ENCODE assay signal across 8 mouse cellular contexts in genomic region chr12:4592025-4592424, GRCm38 (mm10). TPM values are rescaled to one million over a fixed set of nuclear protein-coding genes. Genes with fewer than 3 reads are reported as not detected.
DNase-seq lines count a peak whose midpoint lies in the region; ATAC-seq lines count a peak whose summit lies in the region.

No protein-coding gene starts in this region.

- no peak overlapping the region for H3K27ac ChIP-seq in lung, embryonic 16.5 days (ENCODE audit: low read length)
- no peak overlapping the region for H3K27ac ChIP-seq in intestine, embryonic 15.5 days
- H3K27ac ChIP-seq in neural tube, embryonic 14.5 days (ENCODE audit: low read depth, low read length), result no peak overlapping the region

- H3K4me3 ChIP-seq in lung, embryonic 16.5 days (ENCODE audit: low read length), result peak overlapping the region; percentile 93
- H3K4me3 ChIP-seq in intestine, embryonic 15.5 days (replicated peaks), result peak overlapping the region; percentile 96
- no peak overlapping the region for H3K4me3 ChIP-seq in neural tube, embryonic 14.5 days (ENCODE audit: low read depth, low read length)

- peaks cover 7% of the 10 kb centered on the region for H3K4me1 ChIP-seq in lung, embryonic 16.5 days (replicated peaks; ENCODE audit: control insufficient read depth, insufficient read depth, low read length)
- peaks cover 5% of the 10 kb centered on the region; the same call in 1 of the 2 replicates for H3K4me1 ChIP-seq in intestine, embryonic 15.5 days (replicated peaks)
- no peaks in the 10 kb centered on the region; the same call in 1 of the 2 replicates for H3K4me1 ChIP-seq in neural tube, embryonic 14.5 days (ENCODE audit: control insufficient read depth, insufficient read depth, low read length)

- H3K4me2 ChIP-seq in lung, embryonic 16.5 days (ENCODE audit: low read depth, low read length), result peak overlapping the region; percentile 92
- peak overlapping the region; percentile 85 for H3K4me2 ChIP-seq in intestine, embryonic 15.5 days (replicated peaks)
- peak overlapping the region; percentile 83; the same call in 1 of the 2 replicates for H3K4me2 ChIP-seq in neural tube, embryonic 14.5 days (ENCODE audit: low read depth, low read length)

- no peaks in the 10 kb centered on the region for H3K9me3 ChIP-seq in lung, embryonic 16.5 days (ENCODE audit: control insufficient read depth, low read length)
- no peaks in the 10 kb centered on the region for H3K9me3 ChIP-seq in intestine, embryonic 15.5 days
- H3K9me3 ChIP-seq in neural tube, embryonic 14.5 days (ENCODE audit: control insufficient read depth, low read length), result no peaks in the 10 kb centered on the region

- H3K27me3 ChIP-seq in lung, embryonic 16.5 days (ENCODE audit: control insufficient read depth, insufficient read depth, low read depth, low read length), result no peaks in the 10 kb centered on the region
- no peaks in the 10 kb centered on the region for H3K27me3 ChIP-seq in intestine, embryonic 15.5 days (replicated peaks)
- no peaks in the 10 kb centered on the region for H3K27me3 ChIP-seq in neural tube, embryonic 14.5 days (ENCODE audit: control insufficient read depth, insufficient read depth, low read length)

- no peaks in the 10 kb centered on the region for H3K36me3 ChIP-seq in lung, embryonic 16.5 days (ENCODE audit: control insufficient read depth, insufficient read depth, low read length)
- no peaks in the 10 kb centered on the region for H3K36me3 ChIP-seq in intestine, embryonic 15.5 days
- H3K36me3 ChIP-seq in neural tube, embryonic 14.5 days (ENCODE audit: control insufficient read depth, insufficient read depth, low read length), result no peaks in the 10 kb centered on the region

- H3K9ac ChIP-seq in lung, embryonic 16.5 days (ENCODE audit: low read length), result peak overlapping the region; percentile 93; the same call in 1 of the 2 replicates
- H3K9ac ChIP-seq in intestine, embryonic 15.5 days, result peak overlapping the region; percentile 88; the same call in 1 of the 2 replicates
- no peak overlapping the region for H3K9ac ChIP-seq in neural tube, embryonic 14.5 days (replicated peaks; ENCODE audit: low read depth, low read length)

- no peak for ATAC-seq in lung, embryonic 16.5 days (ENCODE audit: low read depth)
- ATAC-seq in intestine, embryonic 15.5 days, result no peak
- no peak for ATAC-seq in neural tube, embryonic 14.5 days (ENCODE audit: low read depth)

- no peak for DNase-seq in lung, postnatal 25 days (ENCODE audit: low spot score)
- DNase-seq in c-Kit-positive CD71-positive TER-119-positive erythroid progenitor cells, embryonic 14.5 days (ENCODE audit: low spot score), result peak; percentile 20
- no peak for DNase-seq in adrenal gland, adult (ENCODE audit: inconsistent age in 2 of 2, low spot score in 1 of 2)
- no peak for DNase-seq in frontal cortex, postnatal 10 days (ENCODE audit: low spot score in 2 of 2)
- DNase-seq in yolk sac, embryonic 10.5 days (ENCODE audit: low spot score), result no peak

- 57% methylated on average over 6 of the region's 6 CpGs for WGBS in lung, embryonic 16.5 days
- 59% methylated on average over 6 of the region's 6 CpGs for WGBS in intestine, embryonic 15.5 days
- WGBS in neural tube, embryonic 14.5 days, result 64% methylated on average over 6 of the region's 6 CpGs

RNA-seq across cellular contexts. Expression of gene Itsn2, which starts 0.4 kb away (rescaled TPM):
- 37.6 and 39.7 TPM in 2 replicates for polyA plus RNA-seq in lung, embryonic 16.5 days (2015; fragmentation: Nextera tagmentation; extraction: Ambion mirVana)
- 38.3 and 39.6 TPM in 2 replicates for polyA plus RNA-seq in intestine, embryonic 15.5 days (2015; fragmentation: Nextera tagmentation; extraction: Ambion mirVana)
- 30.2 and 32.4 TPM in 2 replicates for polyA plus RNA-seq in neural tube, embryonic 14.5 days (2014; fragmentation: Nextera tagmentation; extraction: Ambion mirVana)

RNA-seq across cellular contexts. Expression of gene Gm3625, which starts 0.7 kb away (rescaled TPM):
- not detected in 2 replicates for polyA plus RNA-seq in lung, embryonic 16.5 days (2015; fragmentation: Nextera tagmentation; extraction: Ambion mirVana)
- polyA plus RNA-seq in intestine, embryonic 15.5 days (2015; fragmentation: Nextera tagmentation; extraction: Ambion mirVana), result not detected in 2 replicates
- polyA plus RNA-seq in neural tube, embryonic 14.5 days (2014; fragmentation: Nextera tagmentation; extraction: Ambion mirVana), result not detected in 2 replicates
